Comparison of ENCODE assay signal across 30 mouse cellular contexts in the genomic region with DNA sequence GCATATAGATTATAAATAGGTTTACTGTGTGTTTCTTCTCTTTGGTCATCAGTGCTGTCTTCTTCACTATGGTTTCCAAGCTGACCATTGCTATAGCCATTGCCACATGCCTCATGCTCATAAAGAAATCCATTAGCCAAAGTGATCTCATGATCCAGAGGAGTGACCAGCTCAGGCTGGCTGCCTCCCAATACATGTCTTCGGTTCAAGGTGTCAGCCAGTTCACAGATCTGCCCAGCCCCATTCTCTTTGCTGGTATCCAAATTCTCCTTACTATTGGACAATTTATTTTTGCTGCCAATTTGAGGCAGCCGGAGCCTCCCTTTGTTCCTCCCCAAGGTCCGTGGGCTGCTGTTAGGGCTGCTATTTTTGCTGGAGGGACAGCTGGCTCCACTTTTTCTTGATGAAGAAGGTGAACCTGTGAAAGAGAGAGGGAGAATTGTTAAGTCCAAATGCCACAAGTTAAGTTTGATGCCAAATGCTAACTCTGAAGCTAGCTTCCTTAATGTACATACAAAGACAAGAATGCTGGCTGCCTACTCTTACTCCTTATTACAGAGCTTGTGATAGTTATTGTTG. TPM values are rescaled to one million over a fixed set of nuclear protein-coding genes. Genes with fewer than 3 reads are reported as not detected.
DNase-seq lines count a peak whose midpoint lies in the region; ATAC-seq lines count a peak whose summit lies in the region.
"Had no signal": no experiment of that assay in that cellular context is flagged by ENCODE, and none has a peak within 500 bp of the region (broad histone marks: within the 10 kb centered on the region; RNA-seq: fewer than 3 reads in every experiment).

No protein-coding gene starts in this region.

- peaks cover 58% of the 10 kb centered on the region for H3K36me3 ChIP-seq in heart, embryonic 12.5 days

- H3K9me3 ChIP-seq in heart, embryonic 12.5 days (replicated peaks): no peaks in the 10 kb centered on the region
- H3K9me3 ChIP-seq: embryonic facial prominence, embryonic 13.5 days; heart, embryonic 13.5 days; hindbrain, embryonic 13.5 days; limb, embryonic 10.5 days; limb, embryonic 15.5 days; liver, embryonic 13.5 days; neural tube, embryonic 15.5 days; stomach, embryonic 15.5 days had no signal

- H3K27ac ChIP-seq in heart, embryonic 12.5 days (ENCODE audit: poor library complexity, severe bottlenecking): no peak overlapping the region
- H3K27ac ChIP-seq: embryonic facial prominence, embryonic 13.5 days; heart, embryonic 13.5 days; hindbrain, embryonic 13.5 days; kidney, postnatal 0 days; limb, embryonic 10.5 days; limb, embryonic 15.5 days; liver, embryonic 13.5 days; neural tube, embryonic 15.5 days; stomach, embryonic 15.5 days had no signal

- no peak overlapping the region for H3K4me2 ChIP-seq in heart, embryonic 12.5 days
- H3K4me2 ChIP-seq: embryonic facial prominence, embryonic 13.5 days; heart, embryonic 13.5 days; hindbrain, embryonic 13.5 days; limb, embryonic 15.5 days; liver, embryonic 13.5 days; neural tube, embryonic 15.5 days; stomach, embryonic 15.5 days had no signal

- peak; percentile 41 for DNase-seq in heart, adult 8-10 months (ENCODE audit: low spot score)
- DNase-seq in left cerebral cortex, postnatal 25 days (ENCODE audit: low spot score in 2 of 2): peak; percentile 21 to 82
- DNase-seq in left cerebral cortex, postnatal 10 days (ENCODE audit: extremely low spot score in 1 of 2, low spot score in 2 of 2): no peak
- DNase-seq in fat pad, adult 2 months (ENCODE audit: extremely low read depth, low read depth, low spot score): peak; percentile 2
- DNase-seq in left cerebral cortex, postnatal 36 days (ENCODE audit: low spot score in 2 of 2): peak; percentile 41 to 57
- DNase-seq: adrenal gland, postnatal 25 days; B cell, adult 2 months; cerebellum, adult 18-20 months; cerebellum, postnatal 10 days; gastrocnemius, postnatal 36 days; kidney, adult 8-10 months; kidney, postnatal 4 days; liver, embryonic 13.5 days; lung, adult 18-20 months; midbrain, embryonic 14.5 days; thymus, postnatal 14 days had no signal

- no peaks in the 10 kb centered on the region for H3K4me1 ChIP-seq in heart, embryonic 12.5 days (replicated peaks)
- H3K4me1 ChIP-seq: embryonic facial prominence, embryonic 13.5 days; heart, embryonic 13.5 days; hindbrain, embryonic 13.5 days; limb, embryonic 10.5 days; limb, embryonic 15.5 days; liver, embryonic 13.5 days; neural tube, embryonic 15.5 days; stomach, embryonic 15.5 days had no signal

- WGBS in heart, embryonic 12.5 days: 83% methylated on average over 3 of the region's 3 CpGs

- H3K27me3 ChIP-seq in heart, embryonic 12.5 days (replicated peaks): no peaks in the 10 kb centered on the region
- H3K27me3 ChIP-seq: embryonic facial prominence, embryonic 13.5 days; heart, embryonic 13.5 days; hindbrain, embryonic 13.5 days; limb, embryonic 15.5 days; liver, embryonic 13.5 days; neural tube, embryonic 15.5 days; stomach, embryonic 15.5 days had no signal

- no peak overlapping the region for H3K9ac ChIP-seq in heart, embryonic 12.5 days
- H3K9ac ChIP-seq: embryonic facial prominence, embryonic 13.5 days; heart, embryonic 13.5 days; hindbrain, embryonic 13.5 days; limb, embryonic 15.5 days; liver, embryonic 13.5 days; neural tube, embryonic 15.5 days; stomach, embryonic 15.5 days had no signal

- intact Hi-C loops in left cerebral cortex, postnatal 25 days (cut with DNase I): no loop called here
- intact Hi-C loops in left cerebral cortex, postnatal 10 days (cut with DNase I): no loop called here
- intact Hi-C loops in left cerebral cortex, postnatal 36 days (cut with DNase I): no loop called here

- no peak overlapping the region for H3K4me3 ChIP-seq in heart, embryonic 12.5 days
- H3K4me3 ChIP-seq: embryonic facial prominence, embryonic 13.5 days; heart, embryonic 13.5 days; hindbrain, embryonic 13.5 days; limb, embryonic 10.5 days; limb, embryonic 15.5 days; liver, embryonic 13.5 days; neural tube, embryonic 15.5 days; stomach, embryonic 15.5 days had no signal

- ATAC-seq in heart, embryonic 12.5 days (ENCODE audit: insufficient number of reproducible peaks, low FRiP score): no peak
- ATAC-seq in monocyte, adult 5-6 weeks (replicated peaks; ENCODE audit: insufficient number of reproducible peaks, low FRiP score, low TSS enrichment, poor library complexity, severe bottlenecking): no peak
- ATAC-seq: forebrain, embryonic 16.5 days; intestine, embryonic 16.5 days; lung, postnatal 0 days had no signal

RNA-seq across cellular contexts. Expression of gene Car4, which starts 30.8 kb away (rescaled TPM):
- 10 to 100 TPM; 25.1 to 33.9 (median 27.0) TPM for total RNA-seq in heart, adult 8-10 months (2022)
- polyA plus RNA-seq in heart, embryonic 12.5 days (2016; fragmentation: Nextera tagmentation; extraction: Ambion mirVana): 4.3 and 4.8 TPM in 2 replicates
- 10 to 100 TPM; 83.2 to 87.7 TPM for total RNA-seq in left cerebral cortex, postnatal 25 days (2021)
- 10 to 100 TPM; 44.2 to 49.6 TPM for total RNA-seq in left cerebral cortex, postnatal 10 days (2021)
- total RNA-seq in left cerebral cortex, postnatal 36 days (2021): 10 to 100 TPM; 75.0 to 82.3 TPM
- total RNA-seq in monocyte, adult 5-6 weeks (2017): not detected in 3 replicates
- total RNA-seq: common myeloid progenitor, adult 5-6 weeks had no signal
- polyA plus RNA-seq: embryonic facial prominence, embryonic 13.5 days; limb, embryonic 15.5 days had no signal

Comparison
In these comparisons a context has a peak if more than half of its experiments do, and no peak if none do; other contexts are left out.
1. DNase-seq: peak in heart, adult 8-10 months (single experiment), left cerebral cortex, postnatal 25 days (2 of 2), fat pad, adult 2 months (single experiment) and left cerebral cortex, postnatal 36 days (2 of 2); none in left cerebral cortex, postnatal 10 days (0 of 2).
2. RNA of gene Car4, which starts 30.8 kb away (total RNA-seq): 83.2 to 87.7 TPM in left cerebral cortex, postnatal 25 days, 75.0 to 82.3 TPM in left cerebral cortex, postnatal 36 days, 44.2 to 49.6 TPM in left cerebral cortex, postnatal 10 days and 25.1 to 33.9 TPM in heart, adult 8-10 months; not detected in monocyte, adult 5-6 weeks; every median in the first group is over 10 times any median in the second.